Mouse (Mus musculus): ENCODE measurements at regions not wholly inside any gene's neighbourhood (a gene's known extent, or its start where the extent isn't known, plus 50 kb on each side); places are given as distances from the start of the nearest gene placed in this dataset.

GRCm38 (mm10) chr6:53765302-53765701 is 55.3 kb downstream of the Tril start:
- Histone ChIP-seq H3K9me3 (no peaks in the 10 kb centered on the region), H3K36me3 (no peaks in the 10 kb centered on the region), H3K4me1 (peaks cover 62% of the 10 kb centered on the region), H3K27me3 (no peaks in the 10 kb centered on the region), H3K27ac (peak overlapping the region; percentile 73), H3K9ac (no peak overlapping the region), H3K4me3 (no peak overlapping the region), H3K4me2 (replicated peaks) (peak overlapping the region; percentile 16; the same call in 1 of the 2 replicates)
- no peak for ATAC-seq (ENCODE audit: low FRiP score, low read depth)
- 22% methylated on average over 5 of the region's 5 CpGs for WGBS

- Histone ChIP-seq H3K9ac (no peak overlapping the region), H3K27me3 (no peaks in the 10 kb centered on the region), H3K4me2 (replicated peaks) (peak overlapping the region; percentile 4; the same call in 1 of the 2 replicates), H3K4me3 (no peak overlapping the region), H3K4me1 (peaks cover 62% of the 10 kb centered on the region), H3K9me3 (peaks cover 6% of the 10 kb centered on the region; the same call in 1 of the 2 replicates), H3K27ac (peak overlapping the region; percentile 74; the same call in 1 of the 2 replicates), H3K36me3 (no peaks in the 10 kb centered on the region)
- peak; percentile 38; the same call in 1 of the 2 replicates for ATAC-seq (ENCODE audit: low FRiP score, low read depth)
- 29% methylated on average over 9 of the region's 9 CpGs for WGBS
Measured at GRCm38 (mm10) chr6:53762586-53762985, 58.0 kb downstream of the Tril start.

- Histone ChIP-seq H3K4me1 (peaks cover 52% of the 10 kb centered on the region), H3K27ac (peak overlapping the region; percentile 10; the same call in 1 of the 2 replicates), H3K9ac (no peak overlapping the region), H3K36me3 (no peaks in the 10 kb centered on the region), H3K27me3 (no peaks in the 10 kb centered on the region), H3K9me3 (peaks cover 6% of the 10 kb centered on the region; the same call in 1 of the 2 replicates), H3K4me2 (replicated peaks) (no peak overlapping the region), H3K4me3 (no peak overlapping the region)
- ATAC-seq (ENCODE audit: low FRiP score, low read depth), result no peak
- WGBS, result 13% methylated on average over 6 of the region's 6 CpGs
Measured at GRCm38 (mm10) chr6:53760651-53761058, 60.0 kb downstream of the Tril start.

- Histone ChIP-seq H3K4me3 (no peak overlapping the region), H3K27me3 (no peaks in the 10 kb centered on the region), H3K4me2 (replicated peaks) (no peak overlapping the region), H3K9me3 (peaks cover 6% of the 10 kb centered on the region; the same call in 1 of the 2 replicates), H3K4me1 (peaks cover 44% of the 10 kb centered on the region), H3K27ac (peak overlapping the region; percentile 10; the same call in 1 of the 2 replicates), H3K9ac (no peak overlapping the region), H3K36me3 (no peaks in the 10 kb centered on the region)
- 23% methylated on average over 3 of the region's 3 CpGs for WGBS
- ATAC-seq (ENCODE audit: low FRiP score, low read depth), result no peak
Measured at GRCm38 (mm10) chr6:53759686-53760306, 60.8 kb downstream of the Tril start.

- H3K27me3 ChIP-seq, result no peaks in the 10 kb centered on the region
- peaks cover 6% of the 10 kb centered on the region; the same call in 1 of the 2 replicates for H3K9me3 ChIP-seq
- H3K4me2 ChIP-seq (replicated peaks), result no peak overlapping the region
- 0 out of 2 replicates have a peak, but pooled peaks cover 3% of the 10 kb centered on the region for H3K4me1 ChIP-seq
- no peak overlapping the region for H3K27ac ChIP-seq
- no peak for ATAC-seq (ENCODE audit: low FRiP score, low read depth)
- no peak overlapping the region for H3K9ac ChIP-seq
- no peak overlapping the region for H3K4me3 ChIP-seq
- no peaks in the 10 kb centered on the region for H3K36me3 ChIP-seq
- WGBS, result 84% methylated on average over 3 of the region's 3 CpGs
Measured at GRCm38 (mm10) chr6:53754366-53754765, 66.3 kb downstream of the Tril start.

DNA sequence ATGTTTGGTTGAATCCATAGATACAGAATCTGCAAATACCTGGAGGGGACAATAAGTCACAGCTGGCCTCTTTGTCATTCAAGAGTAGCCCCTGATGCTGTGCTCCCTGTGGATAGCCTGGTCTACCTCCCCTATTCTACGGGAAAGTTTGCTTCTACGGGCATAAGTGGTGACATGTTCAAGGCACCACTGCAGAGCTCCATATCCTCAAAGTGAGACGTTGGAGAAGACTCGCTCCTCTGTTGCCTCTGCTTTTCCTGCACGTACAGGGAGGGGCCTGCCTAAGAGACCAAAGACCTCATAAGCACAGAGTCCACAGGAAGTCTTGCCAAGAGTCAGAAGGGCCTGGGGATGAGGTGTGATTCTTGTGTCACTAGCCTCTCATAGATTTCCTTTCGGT is 70.1 kb downstream of the Tril start:
- Histone ChIP-seq H3K4me2 (replicated peaks) (no peak overlapping the region), H3K9me3 (no peaks in the 10 kb centered on the region), H3K4me3 (no peak overlapping the region), H3K4me1 (0 out of 2 replicates have a peak, but pooled peaks cover 3% of the 10 kb centered on the region), H3K27me3 (no peaks in the 10 kb centered on the region), H3K27ac (no peak overlapping the region), H3K9ac (no peak overlapping the region), H3K36me3 (no peaks in the 10 kb centered on the region)
- 86% methylated on average over 6 of the region's 6 CpGs for WGBS
- no peak for ATAC-seq (ENCODE audit: low FRiP score, low read depth)

All from limb, embryonic 13.5 days (tissue).